Mouse (Mus musculus): ENCODE measurements around the gene Thap3.
"Not testable (repeated sequence)": the region's sequence is repeated elsewhere in the genome, so short reads cannot be mapped to it uniquely, and the experiment has no call there.

Gene Thap3

DNA sequence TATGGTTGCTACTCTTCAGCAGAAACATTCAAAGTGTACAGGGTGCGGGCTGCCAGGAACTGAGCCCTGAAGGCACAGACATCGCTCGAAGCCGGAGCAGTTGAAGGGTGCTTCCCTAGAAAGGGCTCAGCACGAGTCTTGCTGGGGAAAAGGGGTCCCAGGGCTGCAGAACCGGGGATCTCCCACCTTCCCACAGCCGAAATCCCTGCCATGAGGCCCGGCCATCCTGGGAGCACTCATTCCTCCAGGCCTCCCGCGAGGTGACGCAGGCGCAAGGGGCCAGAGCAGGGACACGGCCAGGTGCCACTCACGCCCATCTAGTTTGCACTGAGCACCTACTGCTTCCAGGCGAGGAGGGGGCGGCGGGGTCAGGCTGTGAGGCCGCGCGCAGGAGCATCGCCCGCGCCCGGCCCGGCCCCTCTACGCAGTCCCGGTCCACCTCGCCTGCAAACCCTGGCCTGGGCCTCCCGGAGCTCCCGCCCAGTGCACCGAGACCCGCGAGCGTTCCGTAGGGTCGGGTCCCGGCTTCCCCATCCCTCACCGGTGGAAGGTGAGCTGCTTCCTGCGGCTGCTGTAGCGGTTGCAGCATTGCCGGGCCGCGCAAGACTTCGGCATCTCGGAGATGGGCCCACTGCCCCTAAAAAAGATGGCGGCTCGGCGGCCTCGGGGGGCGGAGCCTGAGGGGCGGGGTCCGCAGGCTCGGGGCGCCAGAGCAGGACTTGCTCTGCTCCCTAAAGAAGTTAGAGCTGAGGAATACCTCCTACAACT is at the start of gene Thap3:
Thap3 (minus strand) TSS at position 656 of the 768 bp plus-strand sequence.
- DNase-seq (ENCODE audit: low spot score) = peak; percentile 61

DNA sequence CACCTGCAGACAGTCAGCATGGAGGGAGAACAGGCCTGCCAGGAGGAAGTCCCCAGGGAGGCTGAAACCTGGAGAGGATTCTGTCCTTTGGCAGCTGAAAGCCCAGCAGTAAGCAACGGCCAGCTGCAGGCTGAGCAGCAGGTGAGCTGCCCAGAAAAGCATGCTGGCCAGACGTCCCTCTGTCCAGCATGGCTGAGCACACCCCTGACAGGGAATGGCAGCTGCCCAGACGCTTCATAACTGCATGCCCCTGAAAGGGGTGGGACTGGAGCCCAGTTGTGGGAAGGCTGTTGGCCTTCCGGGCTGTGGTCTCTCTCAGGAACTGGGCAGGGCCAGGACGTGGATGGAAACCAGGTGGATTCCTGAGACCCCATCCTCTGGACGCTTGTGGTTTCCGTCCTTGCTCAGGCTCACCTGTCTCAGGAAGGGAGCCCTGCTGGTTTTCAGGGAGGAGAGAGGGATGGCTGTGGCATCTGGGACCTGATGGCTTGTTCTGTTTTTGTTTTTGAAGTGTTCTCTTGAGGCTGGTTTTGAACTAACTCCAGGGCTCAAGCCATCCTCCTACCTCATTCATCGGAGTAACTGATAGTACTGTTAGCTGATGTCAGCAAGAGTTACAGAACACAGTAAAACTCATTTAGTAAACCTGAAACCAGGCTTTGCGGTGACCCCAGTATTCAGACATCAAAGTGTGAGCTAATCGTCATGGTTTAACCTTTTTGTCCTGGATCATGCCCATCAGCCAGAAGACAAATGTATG is 49.6 kb upstream of the Thap3 start, which contains the start of gene Tas1r1:
Tas1r1 (minus strand) TSS at position 344 of the 760 bp plus-strand sequence.
- no peak for DNase-seq (ENCODE audit: low spot score)

DNA sequence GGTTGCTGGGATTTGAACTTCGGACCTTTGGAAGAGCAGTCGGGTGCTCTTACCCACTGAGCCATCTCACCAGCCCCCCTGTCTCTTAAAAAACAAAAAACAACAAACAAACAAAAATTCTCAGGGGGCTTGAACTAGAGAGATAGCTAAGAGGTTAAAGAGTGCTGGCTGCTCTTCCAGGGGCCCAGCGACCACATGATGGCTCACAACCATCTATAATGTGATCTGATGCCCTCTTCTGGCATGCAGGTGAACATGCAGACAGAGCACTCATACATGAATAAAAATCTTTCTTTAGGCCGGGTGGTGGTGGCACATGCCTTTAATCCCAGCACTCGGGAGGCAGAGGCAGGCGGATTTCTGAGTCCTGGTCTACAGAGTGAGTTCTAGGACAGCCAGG is 47.7 kb upstream of the Thap3 start:
- DNase-seq (ENCODE audit: low spot score) = not testable (repeated sequence)

DNA sequence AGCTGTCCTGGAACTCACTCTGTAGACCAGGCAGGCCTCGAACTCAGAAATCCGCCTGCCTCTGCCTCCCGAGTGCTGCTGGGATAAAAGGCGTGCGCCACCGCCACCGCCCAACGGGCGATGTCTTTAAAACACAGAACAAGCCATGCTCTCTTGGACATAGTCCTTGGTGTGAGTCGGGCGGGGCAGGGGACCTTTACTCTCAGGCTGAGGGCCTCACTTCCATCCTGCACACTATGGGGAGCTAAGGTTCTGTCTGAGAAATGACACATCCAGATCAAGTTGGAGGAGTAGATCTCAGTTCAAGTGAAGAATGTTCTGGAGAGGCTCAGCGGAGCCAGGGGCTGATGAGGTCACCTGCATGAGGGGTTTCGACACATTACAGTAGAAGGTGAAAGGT is 44.1 kb upstream of the Thap3 start:
- no peak for DNase-seq (ENCODE audit: low spot score)

DNA sequence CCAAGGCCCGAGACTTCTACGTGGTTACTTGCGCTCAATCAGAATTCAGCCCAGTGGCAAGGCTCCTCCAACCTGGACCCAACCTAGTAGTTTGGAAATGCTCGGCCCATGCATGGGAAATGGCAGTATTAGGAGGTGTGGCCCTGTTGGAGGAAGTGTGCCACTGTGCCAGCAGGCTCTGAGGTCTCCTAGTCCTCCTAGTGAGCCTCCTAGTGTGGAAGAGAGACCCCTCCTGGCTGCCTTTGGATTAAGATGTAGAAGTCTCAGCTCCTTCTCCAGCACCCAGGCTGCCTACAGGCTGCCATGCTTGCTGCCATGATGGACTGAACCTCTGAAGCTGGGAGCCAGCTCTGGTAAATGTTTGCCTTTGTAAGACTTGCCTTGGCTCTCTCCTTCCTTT is 41.2 kb upstream of the Thap3 start:
- DNase-seq (ENCODE audit: low spot score) = no peak

DNA sequence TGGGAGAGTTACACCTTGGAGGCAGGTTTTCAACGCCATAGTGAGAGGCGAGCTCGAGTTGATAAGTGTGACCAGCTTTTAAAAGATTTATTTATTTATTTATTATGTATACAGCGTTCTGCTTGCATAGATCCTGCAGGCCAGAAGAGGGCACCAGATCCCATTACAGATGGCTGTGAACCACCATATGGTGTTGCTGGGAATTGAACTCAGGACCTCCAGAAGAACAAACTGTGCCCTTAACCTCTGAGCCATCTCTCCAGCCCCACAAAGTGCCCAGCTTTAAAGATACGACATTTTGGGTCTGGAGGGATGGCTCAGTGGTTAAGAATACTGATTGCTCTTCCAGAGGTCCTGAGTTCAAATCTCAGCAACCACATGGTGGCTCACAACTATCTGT is 40.3 kb upstream of the Thap3 start:
- no peak for DNase-seq (ENCODE audit: low spot score)

DNA sequence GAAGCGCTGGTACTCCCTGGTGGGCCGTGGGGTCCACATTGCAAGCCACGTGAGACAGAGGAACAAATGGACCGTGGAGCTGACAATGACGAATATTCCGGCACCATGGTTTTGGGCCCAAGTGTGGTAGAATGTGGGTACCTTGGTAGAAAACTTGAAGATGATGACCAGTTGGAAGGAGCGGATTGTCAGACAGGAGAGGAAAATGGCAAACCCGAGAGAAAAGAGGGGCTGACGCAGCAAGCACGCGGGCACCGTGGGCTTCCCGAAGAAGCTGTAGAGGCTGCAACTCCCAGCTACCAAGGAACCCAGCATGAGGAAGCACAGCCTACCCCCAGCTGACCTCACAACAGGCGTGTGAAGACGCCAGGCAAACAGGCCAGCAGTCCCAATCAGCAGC is 39.7 kb upstream of the Thap3 start:
- DNase-seq (ENCODE audit: low spot score) = no peak

DNA sequence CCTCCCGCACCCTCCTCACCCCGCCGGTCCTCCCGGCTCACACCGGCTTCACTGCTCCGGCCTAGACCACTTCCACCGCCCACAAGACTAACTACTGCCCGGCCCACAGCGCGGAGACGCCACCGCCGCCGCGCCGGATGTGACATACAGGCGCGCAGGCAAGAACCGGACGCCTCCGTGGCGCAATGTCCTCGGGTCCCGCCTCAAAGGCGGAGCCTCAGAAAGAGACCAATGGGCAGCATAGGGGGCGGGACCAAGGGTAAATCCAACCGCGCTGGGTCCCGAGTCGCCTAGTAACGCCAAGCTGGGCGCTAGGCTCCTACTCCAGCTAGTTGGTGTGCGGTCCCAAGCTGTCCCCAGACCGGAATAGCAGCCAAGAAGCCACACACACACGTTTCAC is 38.7 kb upstream of the Thap3 start, which contains the start of gene Zbtb48:
Zbtb48 (minus strand) TSS at position 148 of the 400 bp plus-strand sequence.
- DNase-seq (ENCODE audit: low spot score) = peak; percentile 80

DNA sequence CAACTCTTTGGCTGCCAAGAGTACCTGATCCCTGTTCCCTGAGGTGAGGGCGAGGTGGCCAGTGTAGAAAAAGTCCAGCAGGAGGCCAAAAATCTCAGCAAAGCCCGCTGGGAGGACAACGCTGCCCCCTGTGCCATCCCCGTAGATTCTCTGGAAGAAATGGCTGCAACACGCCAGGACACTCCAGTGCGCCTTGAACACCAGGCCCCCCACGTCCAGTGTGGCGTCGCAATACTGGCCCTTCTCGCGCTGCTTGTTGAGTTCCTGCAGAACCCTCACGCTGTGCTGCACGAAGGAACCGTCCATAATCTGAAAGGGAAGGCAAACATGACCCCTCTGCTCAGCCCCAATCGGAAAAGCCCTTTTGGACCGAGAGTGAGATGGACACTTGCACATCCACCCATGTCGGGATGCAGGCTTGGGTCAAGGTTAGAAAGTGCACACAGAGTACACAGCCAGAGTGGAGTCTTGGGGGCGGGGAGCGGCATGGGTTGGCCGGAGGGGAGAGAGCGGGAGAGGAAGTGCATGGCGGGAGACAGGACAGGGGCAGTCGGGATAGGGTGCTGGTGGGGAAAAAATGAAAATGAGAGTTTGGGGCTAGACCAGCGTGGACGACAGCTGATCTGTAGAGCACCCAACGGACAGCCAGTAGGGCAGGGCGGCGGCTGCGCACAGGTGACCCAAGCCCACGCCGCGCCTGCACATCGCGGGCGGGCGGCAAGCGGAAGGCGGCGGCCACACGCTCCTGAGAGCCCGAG is 38.1 kb upstream of the Thap3 start:
- DNase-seq (ENCODE audit: low spot score) = no peak

DNA sequence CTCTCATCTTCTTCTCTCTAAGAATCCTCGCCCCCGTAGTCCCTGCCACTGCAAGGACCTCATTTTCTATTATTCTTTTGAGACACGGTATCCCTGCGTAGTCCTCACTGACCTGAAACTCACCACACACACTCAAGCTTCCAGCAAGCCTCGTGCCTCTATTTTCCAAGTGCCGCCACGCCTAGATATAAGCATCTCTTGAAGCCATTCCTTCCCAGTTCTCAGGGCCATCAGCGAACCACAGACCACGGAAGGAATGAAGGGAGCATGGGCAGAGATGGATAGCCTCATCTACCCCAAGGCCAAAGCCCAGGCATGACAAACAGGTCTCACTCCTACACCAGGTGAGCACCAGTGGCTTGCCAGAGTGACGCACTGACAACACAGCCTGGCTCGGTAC is 35.7 kb upstream of the Thap3 start:
- DNase-seq (ENCODE audit: low spot score) = no peak

DNA sequence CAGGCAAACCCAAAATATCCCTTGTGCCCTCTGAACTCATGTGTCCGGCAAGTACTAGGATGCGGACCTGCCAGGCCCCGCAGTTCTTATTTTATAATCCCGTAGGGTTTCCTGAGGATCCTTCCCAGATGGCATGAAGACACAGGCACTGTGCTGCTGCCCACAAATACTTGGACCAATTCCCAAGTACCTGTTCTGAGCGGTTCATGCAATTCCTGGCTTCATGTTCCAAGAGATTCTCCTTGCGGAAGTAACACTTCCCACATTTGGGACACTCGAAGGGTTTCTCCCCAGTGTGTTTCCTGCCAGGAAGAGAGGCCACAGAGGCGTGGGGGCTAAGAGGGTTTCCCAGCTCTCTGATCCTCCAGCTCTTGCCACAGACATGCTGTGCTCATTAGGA is 33.7 kb upstream of the Thap3 start:
- no peak for DNase-seq (ENCODE audit: low spot score)

DNA sequence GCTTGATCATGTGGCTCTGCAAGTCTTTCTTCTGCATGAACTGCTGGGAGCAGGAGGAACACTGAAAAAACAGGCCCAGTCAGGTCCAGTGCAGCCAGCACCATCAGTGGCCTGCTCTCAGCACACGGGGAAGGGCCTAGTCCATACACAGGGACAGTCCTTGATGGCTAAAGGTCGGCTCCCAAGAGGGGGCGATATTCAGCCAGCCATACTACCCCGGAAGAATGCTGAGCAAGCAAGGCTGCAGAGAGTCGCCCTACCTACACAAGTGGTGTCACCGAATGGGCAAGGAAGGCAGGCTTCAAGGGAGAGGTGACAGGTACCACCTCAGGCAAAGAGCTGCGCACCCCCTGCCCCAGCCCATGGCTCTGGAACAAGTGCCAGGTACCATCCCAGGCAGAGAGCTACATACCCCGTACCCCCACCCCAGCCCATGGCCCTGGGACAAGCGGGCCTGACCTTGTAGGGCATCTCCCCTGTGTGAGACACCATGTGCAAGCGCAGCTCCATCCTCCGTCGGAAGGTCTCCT is 32.8 kb upstream of the Thap3 start:
- no peak for DNase-seq (ENCODE audit: low spot score)

DNA sequence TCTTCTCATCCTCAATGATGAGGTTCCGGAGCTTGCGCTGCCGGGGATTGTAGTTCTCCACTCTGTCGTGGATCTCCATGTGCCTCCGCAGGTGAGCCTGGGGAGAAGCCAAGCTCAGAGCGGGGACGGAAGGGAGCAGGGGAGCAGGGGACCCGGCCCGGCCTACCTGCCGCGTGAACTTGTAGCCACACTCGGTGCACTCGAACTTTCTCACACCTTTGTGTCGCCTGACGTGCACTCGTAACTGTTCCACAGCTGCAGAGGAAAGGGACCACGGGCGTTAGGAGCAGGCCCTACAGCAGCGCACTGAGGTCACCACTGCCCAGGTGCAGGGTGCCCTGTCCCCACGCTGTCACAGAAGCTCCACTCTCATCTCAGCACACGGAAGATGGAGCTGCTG is 31.2 kb upstream of the Thap3 start:
- DNase-seq (ENCODE audit: low spot score) = no peak

DNA sequence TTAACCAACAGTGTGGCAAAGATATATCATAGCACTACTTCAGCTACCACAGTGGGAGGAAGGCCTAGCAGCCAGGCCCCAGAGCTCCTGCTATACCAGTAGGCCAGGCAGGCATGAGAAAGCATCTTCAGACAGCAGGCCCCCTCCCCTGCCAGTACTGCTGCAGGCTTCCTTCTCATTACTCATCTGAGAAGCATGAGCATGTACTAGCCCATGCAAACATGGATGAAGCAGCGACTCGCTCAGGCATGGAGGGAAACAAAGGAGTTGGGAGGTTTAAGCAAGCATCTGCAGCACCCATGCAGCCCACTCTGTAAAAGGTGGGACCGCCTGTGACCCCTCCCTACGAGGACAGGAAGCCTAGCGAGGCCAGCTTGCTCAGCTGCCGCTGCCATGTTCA is 30.3 kb upstream of the Thap3 start:
- no peak for DNase-seq (ENCODE audit: low spot score)

DNA sequence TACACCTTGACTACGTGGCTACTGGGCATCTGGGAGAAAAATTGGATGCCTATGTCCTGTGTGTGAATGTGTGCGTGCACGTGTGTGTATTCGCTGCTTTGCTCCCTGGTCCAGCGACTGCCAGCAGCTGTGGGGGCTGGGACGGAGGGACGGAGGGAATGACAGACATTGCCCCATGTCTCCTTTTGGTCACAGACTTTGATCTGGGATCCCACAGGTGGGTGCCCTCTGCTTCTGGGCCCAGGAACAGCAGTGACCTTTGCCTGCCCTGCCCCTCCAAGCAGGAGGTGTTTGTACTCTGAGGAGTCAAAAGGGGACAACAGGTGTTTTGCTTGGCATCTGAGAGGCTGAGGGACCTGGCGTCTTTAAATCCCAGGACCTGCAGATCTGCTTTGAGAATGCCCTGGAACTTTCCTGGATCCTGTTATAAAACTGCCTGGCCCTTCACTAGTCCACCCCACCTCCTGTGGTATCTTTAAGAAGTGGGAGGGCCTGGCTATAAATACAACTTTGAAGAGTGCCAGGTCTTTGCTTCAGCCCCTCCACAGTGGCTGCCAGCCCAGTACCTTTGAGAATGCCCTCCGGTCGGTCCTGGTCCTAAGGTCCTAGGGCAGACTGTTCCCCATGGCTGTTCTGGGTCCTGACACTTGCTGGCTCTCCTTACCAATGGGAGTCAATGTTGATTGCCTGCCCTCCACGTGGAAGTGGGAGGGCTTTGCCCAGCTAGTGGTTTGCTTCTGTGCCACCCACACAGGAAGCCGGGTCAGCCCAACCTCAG is 24.4 kb upstream of the Thap3 start:
- no peak for DNase-seq (ENCODE audit: low spot score)

DNA sequence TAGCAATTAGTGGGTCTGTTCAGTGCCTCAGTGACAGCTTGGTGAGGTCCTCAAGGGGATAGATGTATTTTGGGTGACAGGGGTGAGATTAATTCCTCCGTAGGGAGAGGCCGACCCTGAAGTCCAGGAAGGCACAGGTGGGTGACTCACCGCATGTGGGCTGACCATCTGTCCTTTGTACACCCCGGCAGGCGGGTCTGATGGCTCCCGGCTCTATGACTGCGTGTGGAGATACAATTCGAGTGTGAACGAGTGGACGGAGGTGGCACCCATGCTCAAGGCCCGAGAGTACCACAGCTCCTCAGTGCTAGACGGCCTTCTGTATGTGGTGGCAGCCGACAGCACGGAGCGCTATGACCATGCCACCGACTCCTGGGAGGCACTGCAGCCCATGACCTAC is 23.3 kb upstream of the Thap3 start:
- DNase-seq (ENCODE audit: low spot score) = no peak

DNA sequence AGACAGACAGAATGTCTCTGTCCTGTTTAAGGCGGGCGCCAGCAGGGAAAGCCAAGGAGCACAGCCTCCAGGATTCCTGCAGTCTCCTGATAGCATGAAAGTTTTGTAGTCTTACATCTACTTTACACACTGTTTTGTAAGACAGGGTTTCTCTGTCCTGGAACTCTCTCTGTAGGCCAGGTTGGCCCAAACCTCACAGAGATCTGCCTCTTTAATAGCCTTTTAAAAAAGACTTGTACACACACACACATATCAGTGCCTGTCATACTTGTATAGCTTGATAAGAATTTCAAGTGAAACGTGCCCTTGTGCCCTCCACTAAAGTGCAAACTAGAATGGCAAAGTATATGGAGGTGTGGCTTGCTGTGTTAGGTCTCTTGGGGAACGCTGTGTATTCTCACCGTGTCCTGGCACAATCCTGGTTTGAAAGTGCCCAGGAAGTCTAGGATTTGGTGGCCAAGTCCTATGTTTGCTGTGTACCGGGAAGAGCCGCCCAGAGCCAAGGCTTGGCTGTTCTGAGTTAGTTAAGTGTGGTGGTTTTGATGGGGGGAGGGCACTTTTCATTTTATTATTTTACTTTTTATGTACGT is 22.5 kb upstream of the Thap3 start:
- no peak for DNase-seq (ENCODE audit: low spot score)

DNA sequence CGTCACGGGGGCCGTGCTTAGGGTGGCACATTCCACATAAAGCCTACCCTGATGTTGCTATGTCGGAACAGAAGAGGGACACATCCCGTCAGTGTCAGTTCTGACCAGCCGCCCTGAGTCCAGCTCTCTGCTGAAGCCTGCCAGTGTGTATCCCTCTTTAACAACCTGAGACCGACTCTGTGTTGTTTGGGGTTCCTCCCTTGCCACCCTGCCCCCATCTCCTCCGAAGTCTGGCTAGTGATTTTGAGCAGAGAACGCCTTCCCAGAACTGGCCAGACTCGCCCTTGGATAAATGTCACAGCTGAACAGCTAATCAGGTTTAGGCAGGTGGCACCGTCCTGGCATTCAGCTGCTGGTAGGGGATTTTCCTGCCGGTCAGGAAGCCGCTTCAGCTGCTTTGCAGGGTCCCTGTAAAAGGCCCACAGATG is 21.9 kb upstream of the Thap3 start:
- DNase-seq (ENCODE audit: low spot score) = no peak

DNA sequence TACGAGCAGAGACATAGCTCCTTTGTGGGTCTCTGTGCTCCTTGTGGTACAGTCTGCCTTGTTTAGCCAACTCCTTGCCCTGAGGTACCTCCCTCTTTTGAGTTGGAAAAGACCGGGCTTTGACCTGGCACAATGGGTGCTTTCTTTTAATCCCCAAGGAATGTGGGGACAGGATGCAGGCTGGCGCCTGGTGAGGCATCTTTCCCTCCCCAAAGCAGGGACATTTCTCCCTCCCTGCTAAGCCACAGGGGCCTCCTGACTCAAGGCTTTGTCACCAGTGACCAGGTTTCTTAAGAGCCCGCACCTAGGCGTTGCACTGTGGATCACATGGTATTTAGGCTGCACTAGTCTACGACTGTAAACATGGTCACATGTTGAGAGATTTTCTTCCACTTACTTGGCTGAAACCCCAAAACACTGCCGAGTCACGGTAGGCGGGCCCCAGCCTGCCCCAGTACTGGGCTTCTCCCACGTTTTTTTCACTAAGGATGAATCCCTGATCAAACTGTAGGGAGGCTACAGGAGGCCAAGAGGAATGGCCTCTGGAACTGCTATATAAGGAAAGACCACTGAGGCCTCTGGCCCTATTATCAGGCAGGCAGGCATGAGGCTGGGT is 21.4 kb upstream of the Thap3 start:
- no peak for DNase-seq (ENCODE audit: low spot score)

Measured in ovary, postnatal 10 days (tissue).